In genomic region chr1:75487405-75488161, GRCm38 (mm10) we compare ENCODE assay signal across 7 mouse cellular contexts. TPM values are rescaled to one million over a fixed set of nuclear protein-coding genes. Genes with fewer than 3 reads are reported as not detected.
DNase-seq lines count a peak whose midpoint lies in the region; ATAC-seq and TF ChIP-seq lines count a peak whose summit lies in the region.

No protein-coding gene starts in this region.

- peak; percentile 75 for ATAC-seq in forebrain, embryonic 12.5 days (ENCODE audit: low FRiP score)
- peak; percentile 70 for ATAC-seq in hindbrain, postnatal 0 days

- H3K4me3 ChIP-seq in forebrain, embryonic 12.5 days (replicated peaks): peak overlapping the region; percentile 53
- peak overlapping the region; percentile 47 for H3K4me3 ChIP-seq in hindbrain, postnatal 0 days (ENCODE audit: low read length)
- H3K4me3 ChIP-seq in limb, embryonic 10.5 days: peak overlapping the region; percentile 65
- H3K4me3 ChIP-seq in midbrain, embryonic 10.5 days: peak overlapping the region; percentile 63

- no peaks in the 10 kb centered on the region for H3K9me3 ChIP-seq in forebrain, embryonic 12.5 days
- no peaks in the 10 kb centered on the region for H3K9me3 ChIP-seq in hindbrain, postnatal 0 days (ENCODE audit: low read length)
- H3K9me3 ChIP-seq in limb, embryonic 10.5 days (replicated peaks): no peaks in the 10 kb centered on the region
- no peaks in the 10 kb centered on the region for H3K9me3 ChIP-seq in midbrain, embryonic 10.5 days (replicated peaks)

- H3K9ac ChIP-seq in forebrain, embryonic 12.5 days: peak overlapping the region; percentile 41
- peak overlapping the region; percentile 48 for H3K9ac ChIP-seq in hindbrain, postnatal 0 days (replicated peaks; ENCODE audit: low read length)

- H3K4me1 ChIP-seq in forebrain, embryonic 12.5 days: peaks cover 25% of the 10 kb centered on the region
- peaks cover 3% of the 10 kb centered on the region; the same call in 1 of the 2 replicates for H3K4me1 ChIP-seq in hindbrain, postnatal 0 days (ENCODE audit: insufficient read depth, low read length)
- H3K4me1 ChIP-seq in limb, embryonic 10.5 days: peaks cover 26% of the 10 kb centered on the region
- peaks cover 33% of the 10 kb centered on the region for H3K4me1 ChIP-seq in midbrain, embryonic 10.5 days

- peaks cover 88% of the 10 kb centered on the region for H3K27me3 ChIP-seq in forebrain, embryonic 12.5 days
- no peaks in the 10 kb centered on the region for H3K27me3 ChIP-seq in hindbrain, postnatal 0 days (ENCODE audit: insufficient read depth, low read length)
- H3K27me3 ChIP-seq in limb, embryonic 10.5 days (ENCODE audit: low read depth, poor library complexity, severe bottlenecking): peaks cover 97% of the 10 kb centered on the region
- peaks cover 100% of the 10 kb centered on the region for H3K27me3 ChIP-seq in midbrain, embryonic 10.5 days (ENCODE audit: low read depth, poor library complexity, severe bottlenecking)

- under 1% methylated on average over 62 of the region's 62 CpGs for WGBS in forebrain, embryonic 12.5 days
- 2% methylated on average over 62 of the region's 62 CpGs for WGBS in hindbrain, postnatal 0 days
- under 1% methylated on average over 62 of the region's 62 CpGs for WGBS in limb, embryonic 10.5 days
- under 1% methylated on average over 62 of the region's 62 CpGs for WGBS in midbrain, embryonic 10.5 days

- peaks cover 14% of the 10 kb centered on the region for H3K36me3 ChIP-seq in forebrain, embryonic 12.5 days (replicated peaks)
- peaks cover 23% of the 10 kb centered on the region for H3K36me3 ChIP-seq in hindbrain, postnatal 0 days (ENCODE audit: insufficient read depth, low read length)
- peaks cover 34% of the 10 kb centered on the region for H3K36me3 ChIP-seq in limb, embryonic 10.5 days
- peaks cover 46% of the 10 kb centered on the region for H3K36me3 ChIP-seq in midbrain, embryonic 10.5 days

- no peak for TF ChIP-seq CTCF in brain, embryonic 14.5 days (IDR thresholded peaks at IDR 0.05; ENCODE audit: borderline replicate concordance, extremely low read depth, insufficient read depth, insufficient read length)
- TF ChIP-seq CTCF in hindbrain, postnatal 0 days (IDR thresholded peaks at IDR 0.05; ENCODE audit: low read depth): peak; percentile 51

- no peak overlapping the region for H3K27ac ChIP-seq in forebrain, embryonic 12.5 days
- H3K27ac ChIP-seq in hindbrain, postnatal 0 days: peak overlapping the region; percentile 5; the same call in 1 of the 2 replicates
- peak overlapping the region; percentile 33; the same call in 1 of the 2 replicates for H3K27ac ChIP-seq in limb, embryonic 10.5 days
- no peak overlapping the region for H3K27ac ChIP-seq in midbrain, embryonic 10.5 days (replicated peaks)

- DNase-seq in MEL-GATA-1-ER (ENCODE audit: extremely low read depth, low read depth): peak; percentile 62
- peak; percentile 78 for DNase-seq in brain, embryonic 14.5 days (ENCODE audit: low read depth)
- DNase-seq in hindbrain, postnatal 0 days (ENCODE audit: low spot score): peak; percentile 80
- peak; percentile 85 for DNase-seq in limb, embryonic 10.5 days (ENCODE audit: low spot score)
- DNase-seq in midbrain, embryonic 10.5 days (ENCODE audit: low spot score): peak; percentile 82
- peak; percentile 39 to 51 for DNase-seq in spleen, adult 18-20 months

- no peak for TF ChIP-seq POLR2A in brain, embryonic 14.5 days (IDR thresholded peaks at IDR 0.05; ENCODE audit: borderline replicate concordance, extremely low read depth, insufficient read depth, insufficient read length, poor library complexity, severe bottlenecking)

- peak overlapping the region; percentile 75 for H3K4me2 ChIP-seq in forebrain, embryonic 12.5 days
- H3K4me2 ChIP-seq in hindbrain, postnatal 0 days (ENCODE audit: low read depth, low read length): peak overlapping the region; percentile 83

RNA-seq across cellular contexts. Expression of gene Tmem198, which starts 8.3 kb away (rescaled TPM):
- polyA plus RNA-seq in brain, embryonic 14.5 days (2012; rRNA removed): 46.9 and 57.2 TPM in 2 replicates
- polyA plus RNA-seq in forebrain, embryonic 12.5 days (2016; fragmentation: Nextera tagmentation; extraction: Ambion mirVana): 20.8 and 24.1 TPM in 2 replicates
- total RNA-seq in hindbrain, postnatal 0 days (2014; rRNA removed): 52.7 and 69.3 TPM in 2 replicates
- 33.9 and 36.4 TPM in 2 replicates for polyA plus RNA-seq in hindbrain, postnatal 0 days (2015; fragmentation: Nextera tagmentation; extraction: Ambion mirVana)
- 0.35 and 0.69 TPM in 2 replicates for polyA plus RNA-seq in limb, embryonic 10.5 days (2016; fragmentation: Nextera tagmentation; extraction: Ambion mirVana)
- polyA plus RNA-seq in midbrain, embryonic 10.5 days (2016; fragmentation: Nextera tagmentation; extraction: Ambion mirVana): 9.9 and 17.4 TPM in 2 replicates

RNA-seq across cellular contexts. Expression of gene Chpf, which starts 8.5 kb away (rescaled TPM):
- 71.7 and 78.3 TPM in 2 replicates for polyA plus RNA-seq in brain, embryonic 14.5 days (2012; rRNA removed)
- 21.6 and 25.8 TPM in 2 replicates for polyA plus RNA-seq in forebrain, embryonic 12.5 days (2016; fragmentation: Nextera tagmentation; extraction: Ambion mirVana)
- total RNA-seq in hindbrain, postnatal 0 days (2014; rRNA removed): 155 and 173 TPM in 2 replicates
- polyA plus RNA-seq in hindbrain, postnatal 0 days (2015; fragmentation: Nextera tagmentation; extraction: Ambion mirVana): 55.3 and 55.8 TPM in 2 replicates
- polyA plus RNA-seq in limb, embryonic 10.5 days (2016; fragmentation: Nextera tagmentation; extraction: Ambion mirVana): 23.7 and 28.8 TPM in 2 replicates
- polyA plus RNA-seq in midbrain, embryonic 10.5 days (2016; fragmentation: Nextera tagmentation; extraction: Ambion mirVana): 24.4 and 25.2 TPM in 2 replicates

RNA-seq across cellular contexts. Expression of gene Obsl1, which starts 18.7 kb away (rescaled TPM):
- 54.3 and 57.6 TPM in 2 replicates for polyA plus RNA-seq in brain, embryonic 14.5 days (2012; rRNA removed)
- polyA plus RNA-seq in forebrain, embryonic 12.5 days (2016; fragmentation: Nextera tagmentation; extraction: Ambion mirVana): 31.8 and 36.8 TPM in 2 replicates
- 52.4 and 62.4 TPM in 2 replicates for total RNA-seq in hindbrain, postnatal 0 days (2014; rRNA removed)
- 22.7 and 23.9 TPM in 2 replicates for polyA plus RNA-seq in hindbrain, postnatal 0 days (2015; fragmentation: Nextera tagmentation; extraction: Ambion mirVana)
- polyA plus RNA-seq in limb, embryonic 10.5 days (2016; fragmentation: Nextera tagmentation; extraction: Ambion mirVana): 68.0 and 75.5 TPM in 2 replicates
- 35.2 and 35.7 TPM in 2 replicates for polyA plus RNA-seq in midbrain, embryonic 10.5 days (2016; fragmentation: Nextera tagmentation; extraction: Ambion mirVana)

RNA-seq across cellular contexts. Expression of gene Inha, which starts 19.3 kb away (rescaled TPM):
- polyA plus RNA-seq in brain, embryonic 14.5 days (2012; rRNA removed): 63.9 and 70.0 TPM in 2 replicates
- 5.9 and 6.6 TPM in 2 replicates for polyA plus RNA-seq in forebrain, embryonic 12.5 days (2016; fragmentation: Nextera tagmentation; extraction: Ambion mirVana)
- total RNA-seq in hindbrain, postnatal 0 days (2014; rRNA removed): 28.9 and 31.8 TPM in 2 replicates
- polyA plus RNA-seq in hindbrain, postnatal 0 days (2015; fragmentation: Nextera tagmentation; extraction: Ambion mirVana): 20.3 TPM in 2 replicates
- 2.4 and 4.2 TPM in 2 replicates for polyA plus RNA-seq in limb, embryonic 10.5 days (2016; fragmentation: Nextera tagmentation; extraction: Ambion mirVana)
- polyA plus RNA-seq in midbrain, embryonic 10.5 days (2016; fragmentation: Nextera tagmentation; extraction: Ambion mirVana): 1.7 and 2.7 TPM in 2 replicates

RNA-seq across cellular contexts. Expression of gene Stk11ip, which starts 33.7 kb away (rescaled TPM):
- polyA plus RNA-seq in brain, embryonic 14.5 days (2012; rRNA removed): 36.5 and 40.6 TPM in 2 replicates
- 24.4 and 27.8 TPM in 2 replicates for polyA plus RNA-seq in forebrain, embryonic 12.5 days (2016; fragmentation: Nextera tagmentation; extraction: Ambion mirVana)
- 27.9 and 46.9 TPM in 2 replicates for total RNA-seq in hindbrain, postnatal 0 days (2014; rRNA removed)
- polyA plus RNA-seq in hindbrain, postnatal 0 days (2015; fragmentation: Nextera tagmentation; extraction: Ambion mirVana): 13.5 and 14.0 TPM in 2 replicates
- 31.6 and 33.8 TPM in 2 replicates for polyA plus RNA-seq in limb, embryonic 10.5 days (2016; fragmentation: Nextera tagmentation; extraction: Ambion mirVana)
- 31.7 and 33.0 TPM in 2 replicates for polyA plus RNA-seq in midbrain, embryonic 10.5 days (2016; fragmentation: Nextera tagmentation; extraction: Ambion mirVana)

Comparison
In these comparisons a context has a peak if more than half of its experiments do, and no peak if none do; other contexts are left out.
1. H3K27ac ChIP-seq: peak in hindbrain, postnatal 0 days (single experiment) and limb, embryonic 10.5 days (single experiment); none in forebrain, embryonic 12.5 days (single experiment) and midbrain, embryonic 10.5 days (single experiment).
2. Peak in every context shown above with its lines, with median percentiles within 50 percentile points of each other: DNase-seq and H3K4me3 ChIP-seq.